1 mouse cellular context compared by ENCODE assay signal in genomic region chr3:89292303-89292702, GRCm38 (mm10).
TF ChIP-seq lines count a peak whose summit lies in the region.

No protein-coding gene starts in this region.

TF ChIP-seq in MEL, 35 proteins besides CTCF, POLR2A, EP300 and RAD21:
- TF ChIP-seq MEF2A (IDR thresholded peaks at IDR 0.05; ENCODE audit: extremely low read depth, insufficient replicate concordance, low read depth, low read length, poor library complexity, severe bottlenecking) (no peak), ZKSCAN1 (IDR thresholded peaks at IDR 0.05; ENCODE audit: low read depth, low read length) (no peak), MAFK (IDR thresholded peaks at IDR 0.05; ENCODE audit: borderline replicate concordance, low read depth, low read length) (no peak), MYB (IDR thresholded peaks at IDR 0.05; ENCODE audit: low read depth, low read length) (no peak), CHD2 (IDR thresholded peaks at IDR 0.05; ENCODE audit: low read length) (no peak), ZNF384 (IDR thresholded peaks at IDR 0.05; ENCODE audit: low read depth, low read length) (no peak), BHLHE40 (IDR thresholded peaks at IDR 0.05; ENCODE audit: borderline replicate concordance, low read depth, low read length) (no peak), UBTF (IDR thresholded peaks at IDR 0.05; ENCODE audit: borderline replicate concordance, insufficient read depth, low read depth, low read length) (no peak), USF2 (IDR thresholded peaks at IDR 0.05; ENCODE audit: borderline replicate concordance in 1 of 2, insufficient read depth in 1 of 2, low read depth in 1 of 2, low read length in 2 of 2) (no peak), ZC3H11A (IDR thresholded peaks at IDR 0.05; ENCODE audit: low read depth, low read length) (no peak), MYC (IDR thresholded peaks at IDR 0.05; ENCODE audit: low read depth, low read length) (no peak)
